Mouse (Mus musculus): ENCODE results near the gene Phf21b.

DNA sequence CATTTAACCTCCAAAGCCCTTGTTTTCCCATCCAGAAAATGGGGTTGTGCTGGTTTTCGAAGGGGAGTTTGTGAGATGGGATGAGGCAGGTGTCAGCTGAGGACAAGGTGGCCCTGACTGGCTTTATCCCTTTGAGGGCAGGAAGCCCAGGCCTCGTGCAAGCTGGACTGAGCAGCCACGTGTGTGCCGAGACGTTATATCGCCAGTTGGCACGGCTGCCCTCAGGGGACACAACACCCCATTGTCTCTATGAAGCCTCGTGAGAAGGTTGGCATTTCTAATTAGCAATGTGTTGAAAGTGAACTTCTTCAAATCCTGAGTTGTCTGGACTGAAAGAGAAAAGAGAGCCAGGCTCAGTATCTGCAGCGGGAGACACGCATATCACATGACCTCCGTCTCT lies 37.6 kb downstream of the Phf21b start:
- no peak for TF ChIP-seq POLR2A (IDR thresholded peaks at IDR 0.05; ENCODE audit: insufficient read length, low read depth)
- no peak for TF ChIP-seq CEBPB (IDR thresholded peaks at IDR 0.05; ENCODE audit: insufficient read depth, poor library complexity, severe bottlenecking)
- no peak for TF ChIP-seq SRF (IDR thresholded peaks at IDR 0.05; ENCODE audit: control insufficient read depth, insufficient read length, low read depth)
- no peak for TF ChIP-seq USF1 (IDR thresholded peaks at IDR 0.05; ENCODE audit: low read depth)
- TF ChIP-seq E2F4 (IDR thresholded peaks at IDR 0.05; ENCODE audit: insufficient read depth): no peak
- TF ChIP-seq MAX (IDR thresholded peaks at IDR 0.05; ENCODE audit: low read depth): no peak
- no peak for TF ChIP-seq TCF3 (IDR thresholded peaks at IDR 0.05; ENCODE audit: insufficient read length, low read depth)
- TF ChIP-seq TCF12 (IDR thresholded peaks at IDR 0.05; ENCODE audit: insufficient read depth, poor library complexity, severe bottlenecking): no peak
- no peak for TF ChIP-seq POLR2AphosphoS2 (IDR thresholded peaks at IDR 0.05; ENCODE audit: insufficient read length, low read depth)
- TF ChIP-seq REST (IDR thresholded peaks at IDR 0.05; ENCODE audit: insufficient read depth, insufficient read length): no peak
- no peak for TF ChIP-seq MYOD1 (IDR thresholded peaks at IDR 0.05; ENCODE audit: control insufficient read depth in 1 of 3, insufficient read length in 2 of 3, low read depth in 2 of 3)
- no peak for TF ChIP-seq MYOG (IDR thresholded peaks at IDR 0.05; ENCODE audit: control insufficient read depth in 1 of 3, insufficient read depth in 1 of 3, insufficient read length in 2 of 3, low read depth in 2 of 3)
